Mouse (Mus musculus): Measurements from ENCODE around the gene Gm20662. TPM values are rescaled to one million over a fixed set of nuclear protein-coding genes. Genes with fewer than 3 reads are reported as not detected.
A peak's percentile ranks its signal among the peaks of the same experiment; 100 is the strongest.
"Not testable (repeated sequence)": the region's sequence is repeated elsewhere in the genome, so short reads cannot be mapped to it uniquely, and the experiment has no call there.

The Gm20662 gene
- polyA plus RNA-seq, 2 experiments from 2014 or later: not detected

- peak; percentile 69 for ATAC-seq
These were observed 14.2 kb downstream of the Gm20662 start for GRCm38 (mm10) chr9:108010385-108010784.

GRCm38 (mm10) chr9:108013577-108013976 is 17.4 kb downstream of the Gm20662 start:
- not testable (repeated sequence) for ATAC-seq

DNA sequence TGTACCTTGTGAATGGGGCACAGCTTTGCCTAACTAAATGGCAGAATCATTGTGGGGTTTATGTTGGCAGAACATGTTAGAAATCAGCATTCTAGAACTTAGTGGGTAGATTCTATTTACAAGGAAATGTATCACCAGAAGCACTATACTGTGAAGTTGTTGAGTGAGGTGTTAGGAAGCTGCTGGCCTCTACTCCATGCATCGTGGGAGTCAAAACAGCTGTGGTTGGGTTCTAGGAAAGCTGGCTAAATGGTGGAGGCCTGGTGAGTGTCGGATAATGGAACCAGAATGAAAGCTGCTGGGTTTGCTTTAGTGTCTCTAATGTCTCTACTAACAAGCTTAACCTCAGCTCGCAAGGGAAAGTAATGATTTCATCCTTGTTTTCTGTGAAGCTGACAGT is 21.0 kb downstream of the Gm20662 start:
- ATAC-seq: no peak

DNA sequence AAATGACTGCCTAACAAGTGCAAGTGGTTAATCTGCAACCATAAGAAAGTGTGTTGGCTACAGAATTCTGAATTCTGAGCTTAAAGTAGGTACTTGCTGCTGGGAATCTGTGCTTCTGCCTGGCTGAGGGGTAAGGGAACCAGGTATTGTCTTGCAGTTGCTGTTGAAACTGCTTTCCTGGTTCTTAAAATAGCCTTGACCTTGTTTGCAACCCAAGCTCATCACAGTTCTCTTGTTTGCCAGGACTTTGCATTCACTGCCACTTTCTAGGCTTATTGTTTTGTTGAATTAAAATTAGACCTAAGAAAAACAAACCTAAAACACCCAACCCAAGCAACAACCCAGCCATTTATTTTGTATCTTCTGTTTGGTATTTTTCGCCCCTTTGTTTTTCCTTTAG is 24.6 kb downstream of the Gm20662 start:
- no peak for ATAC-seq

DNA sequence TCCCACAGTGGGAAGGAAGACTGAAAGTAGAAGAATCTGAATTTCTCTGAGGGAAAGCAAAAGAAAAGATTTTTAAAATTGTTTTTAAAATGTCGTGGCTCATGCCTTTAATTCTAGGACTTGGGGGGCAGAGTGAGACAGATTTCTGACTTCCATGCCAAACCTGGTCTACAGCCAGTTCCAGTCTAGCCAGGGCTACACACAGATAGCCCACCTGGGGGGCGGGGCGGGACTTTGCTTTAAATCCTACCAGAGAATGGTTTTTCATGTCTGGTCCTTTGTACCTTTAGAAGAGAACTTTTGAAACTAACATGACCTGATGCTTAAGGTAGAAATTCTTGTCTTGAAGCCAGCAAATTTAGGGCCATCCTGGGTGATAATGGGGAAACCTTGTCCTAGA is 27.1 kb downstream of the Gm20662 start:
- ATAC-seq: no peak

- no peak for ATAC-seq
These were observed 30.4 kb downstream of the Gm20662 start for GRCm38 (mm10) chr9:108026584-108026983.

- no peak for ATAC-seq
These were observed 31.7 kb downstream of the Gm20662 start for GRCm38 (mm10) chr9:108027867-108028266.

DNA sequence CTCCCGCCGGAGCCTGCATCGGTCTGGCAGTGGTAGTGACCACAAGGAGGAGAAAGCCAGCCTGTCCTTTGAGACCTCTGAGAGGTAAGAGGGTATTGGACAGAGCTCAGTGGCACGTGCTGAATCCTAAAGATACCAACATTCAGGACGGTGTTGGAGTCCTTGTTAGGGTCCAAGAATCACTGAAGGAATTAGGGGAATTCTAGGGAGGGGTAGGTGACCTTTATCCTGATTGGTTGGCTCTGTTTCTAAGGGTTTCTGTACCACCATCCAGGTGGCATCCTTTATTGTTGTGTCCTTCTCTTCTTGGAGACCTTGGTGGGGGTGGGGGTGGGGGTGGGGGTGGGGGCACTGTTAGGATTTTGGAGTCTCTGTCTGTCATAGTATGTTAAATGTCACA is 36.0 kb downstream of the Gm20662 start:
- ATAC-seq: no peak

DNA sequence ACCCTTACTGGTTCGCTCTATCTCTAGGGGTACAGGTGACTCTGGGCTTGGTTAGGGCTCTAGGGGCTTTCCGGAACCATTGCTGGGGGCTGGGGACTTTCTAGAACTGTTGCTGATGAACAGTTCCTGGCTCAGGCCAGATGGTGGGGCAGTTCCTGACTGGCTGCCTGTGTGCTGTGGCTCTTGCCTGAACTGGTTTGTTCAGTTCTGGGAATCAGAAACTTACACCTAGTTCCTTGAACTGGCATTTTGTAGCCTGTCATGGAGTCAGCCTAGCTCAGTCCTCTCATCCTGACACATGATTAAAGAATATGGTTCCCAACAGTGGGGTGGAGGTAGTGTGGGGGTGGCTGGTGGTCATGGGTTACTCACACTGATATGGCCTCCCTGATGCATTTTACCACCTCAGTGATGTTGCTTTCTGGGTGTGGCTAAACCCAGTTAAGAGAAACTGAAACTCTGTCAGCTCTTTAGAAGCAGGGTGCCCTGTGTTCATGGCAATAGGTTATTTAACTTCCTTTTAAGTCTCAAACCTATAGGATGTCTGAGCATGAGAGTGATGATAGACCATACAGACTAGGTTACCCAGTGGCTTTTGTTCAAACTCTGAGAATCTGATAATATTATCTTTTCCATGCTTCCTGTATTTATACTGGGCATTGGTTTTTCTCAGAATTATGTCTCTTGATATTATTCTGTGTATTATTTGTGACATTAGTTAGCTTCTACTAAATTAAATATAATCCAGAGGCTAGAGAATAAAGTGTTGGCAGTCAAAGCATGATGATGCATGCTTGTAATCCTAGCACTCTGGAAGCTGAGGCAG is 39.4 kb downstream of the Gm20662 start:
- ATAC-seq: peak; percentile 81

DNA sequence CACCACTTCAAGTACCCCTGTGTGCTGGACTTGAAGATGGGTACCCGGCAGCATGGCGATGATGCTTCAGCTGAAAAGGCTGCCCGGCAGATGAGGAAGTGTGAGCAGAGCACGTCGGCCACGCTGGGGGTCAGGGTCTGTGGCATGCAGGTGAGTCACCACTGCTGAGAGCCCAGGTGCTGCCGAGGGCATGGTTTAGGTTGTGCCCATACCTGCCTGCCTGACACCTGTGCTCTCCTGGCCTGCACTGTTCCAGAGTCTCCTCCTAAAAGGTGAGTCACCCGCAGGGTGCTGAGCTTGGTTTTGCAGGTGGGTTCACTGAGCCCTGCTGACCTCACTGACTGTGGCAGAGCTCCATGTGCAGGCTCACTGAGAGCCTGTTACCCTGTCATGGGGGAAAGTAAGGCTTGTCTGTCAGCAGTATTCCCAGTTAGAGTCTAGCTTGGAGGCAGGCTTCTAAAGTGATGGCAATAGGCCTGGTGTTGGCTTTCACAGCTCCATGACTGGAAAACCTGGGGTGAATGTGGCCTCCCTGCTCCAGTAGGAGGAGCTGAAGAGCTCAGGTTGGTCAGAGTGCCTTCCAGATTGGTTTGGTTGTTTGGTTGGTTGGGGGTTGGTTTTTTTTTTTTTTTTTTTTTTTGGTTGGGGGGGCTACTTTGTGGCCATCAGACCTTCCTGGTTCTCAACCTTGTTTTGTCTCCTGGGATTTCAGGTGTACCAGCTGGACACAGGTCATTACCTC is 48.8 kb downstream of the Gm20662 start:
- ATAC-seq: no peak

- ATAC-seq: no peak
These were observed 50.4 kb downstream of the Gm20662 start for GRCm38 (mm10) chr9:108046582-108046981.

DNA sequence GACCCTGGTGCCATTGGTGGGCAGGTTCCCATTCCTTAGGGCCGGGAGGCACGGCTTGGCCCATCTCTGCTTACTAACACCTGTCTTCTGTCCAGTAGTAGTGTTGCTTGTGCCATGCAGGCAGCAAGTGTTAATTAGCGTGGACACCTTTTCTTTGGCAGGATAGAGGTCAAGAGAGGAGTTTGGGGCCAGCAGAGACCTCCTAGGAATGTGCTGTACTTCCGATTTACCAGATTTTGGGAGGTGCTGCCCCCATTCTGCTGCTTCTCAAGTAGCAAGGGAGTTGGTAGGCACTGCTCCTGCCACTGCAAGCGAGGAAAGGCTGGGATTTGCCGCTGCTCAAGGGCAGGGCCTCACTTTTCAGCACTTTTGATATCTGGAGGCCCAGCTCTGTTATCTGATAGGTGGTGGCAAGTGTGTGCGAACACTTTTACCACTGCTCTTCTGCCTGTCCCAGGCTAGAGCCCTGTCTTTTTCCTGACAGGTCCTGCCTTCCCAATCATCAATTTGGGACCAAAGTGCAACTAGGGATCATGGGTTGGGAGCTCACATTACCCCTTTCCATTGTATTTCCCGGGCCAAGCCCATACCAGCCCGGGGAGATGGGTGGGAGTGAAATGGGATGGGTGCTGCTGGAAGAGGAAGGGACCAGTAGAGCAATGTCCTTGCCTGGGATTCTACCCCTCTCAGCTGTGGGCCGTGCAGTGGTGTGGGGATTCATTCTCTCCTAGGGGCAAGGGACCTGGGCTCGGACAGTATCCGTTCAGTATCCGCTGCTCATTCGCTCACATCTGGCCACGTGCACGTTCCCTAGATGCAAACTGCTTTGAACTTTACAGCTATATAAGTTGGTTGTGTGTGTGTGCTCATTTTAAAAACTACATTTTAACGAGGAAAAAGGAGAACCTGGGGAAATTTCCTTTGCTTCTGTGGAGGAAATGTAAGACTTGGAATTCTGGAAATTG is 51.7 kb downstream of the Gm20662 start:
- no peak for ATAC-seq

- no peak for ATAC-seq
These were observed 52.4 kb downstream of the Gm20662 start for GRCm38 (mm10) chr9:108048566-108048955.

- ATAC-seq: peak; percentile 93
These were observed 52.9 kb downstream of the Gm20662 start, which contains the start of gene Gmppb for GRCm38 (mm10) chr9:108049016-108049455. Gene Gmppb (plus strand): TSS chr9:108049242.

GRCm38 (mm10) chr9:108049561-108050251 is 53.6 kb downstream of the Gm20662 start:
- no peak for ATAC-seq

GRCm38 (mm10) chr9:108051184-108051930 is 55.2 kb downstream of the Gm20662 start:
- no peak for ATAC-seq

GRCm38 (mm10) chr9:108051931-108052220 is 55.7 kb downstream of the Gm20662 start:
- no peak for ATAC-seq

- no peak for ATAC-seq
These were observed 56.3 kb downstream of the Gm20662 start for GRCm38 (mm10) chr9:108052411-108052810.

- peak; percentile 54 for ATAC-seq
These were observed 56.9 kb downstream of the Gm20662 start, which contains the start of gene Amigo3 for GRCm38 (mm10) chr9:108052885-108053664. Gene Amigo3 (plus strand): TSS chr9:108053159.

- no peak for ATAC-seq
These were observed 57.6 kb downstream of the Gm20662 start for GRCm38 (mm10) chr9:108053665-108054225.

Measured in activated CD4-positive, CD25-positive, alpha-beta regulatory T cell, adult 4 months (primary cell).